Mouse (Mus musculus) kidney, postnatal 36 days (tissue): ENCODE measurements at regions not wholly inside any gene's neighbourhood (a gene's known extent, or its start where the extent isn't known, plus 50 kb on each side); places are given as distances from the start of the nearest gene placed in this dataset.
A peak's percentile ranks its signal among the peaks of the same experiment; 100 is the strongest.

Source experiments
- DNase-seq, 2 experiments: peaks; one replicate each; pipeline ENCODE4 v3.0.0; 2021 to 2022; ENCODE audit warnings: mixed read lengths in 2 of 2

GRCm38 (mm10) chr1:65509003-65509402, 227.1 kb downstream of the Pth2r start:
- no peak for DNase-seq

GRCm38 (mm10) chr1:65535674-65536073, 253.8 kb downstream of the Pth2r start:
- no peak for DNase-seq

GRCm38 (mm10) chr1:65538509-65538908, 256.7 kb downstream of the Pth2r start:
- DNase-seq: no peak

- no peak for DNase-seq
These were observed 262.5 kb downstream of the Pth2r start for GRCm38 (mm10) chr1:65544219-65544864.

GRCm38 (mm10) chr1:65545336-65546060, 263.6 kb downstream of the Pth2r start:
- no peak for DNase-seq

GRCm38 (mm10) chr1:65548830-65549229, 267.0 kb downstream of the Pth2r start:
- DNase-seq: no peak

- no peak for DNase-seq
These were observed 305.5 kb downstream of the Pth2r start for GRCm38 (mm10) chr1:65587402-65587801.

GRCm38 (mm10) chr1:65635315-65635714, 291.0 kb upstream of the Crygf start:
- DNase-seq: no peak

- peak in 1 of 2 experiments; percentile 1 for DNase-seq
These were observed 271.9 kb upstream of the Crygf start for GRCm38 (mm10) chr1:65654460-65654859.

- no peak for DNase-seq
These were observed 244.4 kb upstream of the Crygf start for GRCm38 (mm10) chr1:65681960-65682359.

GRCm38 (mm10) chr1:65687322-65687721, 239.0 kb upstream of the Crygf start:
- DNase-seq: no peak

- DNase-seq: no peak
These were observed 196.1 kb upstream of the Crygf start for GRCm38 (mm10) chr1:65730262-65730661.

GRCm38 (mm10) chr1:65757951-65758350, 168.4 kb upstream of the Crygf start:
- DNase-seq: peak; percentile 23 to 59

- DNase-seq: peak in 1 of 2 experiments; percentile 5
These were observed 165.2 kb upstream of the Crygf start for GRCm38 (mm10) chr1:65761141-65761540.

- no peak for DNase-seq
These were observed 126.1 kb upstream of the Crygf start for GRCm38 (mm10) chr1:65800244-65800643.

- DNase-seq: no peak
These were observed 105.5 kb upstream of the Crygf start for GRCm38 (mm10) chr1:65820771-65821170.

GRCm38 (mm10) chr1:65841116-65841515, 85.2 kb upstream of the Crygf start:
- DNase-seq: no peak

- no peak for DNase-seq
These were observed 79.3 kb upstream of the Crygf start for GRCm38 (mm10) chr1:65847005-65847404.

- DNase-seq: peak in 1 of 2 experiments; percentile 14
These were observed 52.6 kb upstream of the Crygf start for GRCm38 (mm10) chr1:65873691-65874090.
